In genomic region chr17:31503337-31503736, GRCm38 (mm10) we compare ENCODE assay signal across 16 mouse cellular contexts. TPM values are rescaled to one million over a fixed set of nuclear protein-coding genes. Genes with fewer than 3 reads are reported as not detected.
DNase-seq lines count a peak whose midpoint lies in the region; ATAC-seq and TF ChIP-seq lines count a peak whose summit lies in the region.
"Had no signal": no experiment of that assay in that cellular context is flagged by ENCODE, and none has a peak within 500 bp of the region (broad histone marks: within the 10 kb centered on the region; RNA-seq: fewer than 3 reads in every experiment).

No protein-coding gene starts in this region.

- H3K9me3 ChIP-seq in liver, embryonic 13.5 days (replicated peaks) = no peaks in the 10 kb centered on the region
- H3K9me3 ChIP-seq in liver, embryonic 11.5 days (ENCODE audit: control insufficient read depth, low read length) = no peaks in the 10 kb centered on the region
- no peaks in the 10 kb centered on the region for H3K9me3 ChIP-seq in G1E (replicated peaks)
- no peaks in the 10 kb centered on the region for H3K9me3 ChIP-seq in forebrain, embryonic 13.5 days (replicated peaks)

- no peak overlapping the region for H3K4me3 ChIP-seq in liver, embryonic 13.5 days (replicated peaks)
- no peak overlapping the region for H3K4me3 ChIP-seq in liver, embryonic 11.5 days (ENCODE audit: low read depth, low read length)
- H3K4me3 ChIP-seq in G1E (ENCODE audit: low read depth, low read length) = peak overlapping the region; percentile 23; the same call in 1 of the 2 replicates
- no peak overlapping the region for H3K4me3 ChIP-seq in forebrain, embryonic 13.5 days

- peak; percentile 68 for ATAC-seq in frontal cortex, adult (ENCODE audit: low TSS enrichment)
- ATAC-seq in liver, embryonic 13.5 days (ENCODE audit: low read depth) = no peak
- no peak for ATAC-seq in liver, embryonic 11.5 days (replicated peaks; ENCODE audit: low FRiP score)
- no peak for ATAC-seq in G1E (ENCODE audit: extremely low read depth, insufficient number of reproducible peaks, low FRiP score, poor library complexity, severe bottlenecking)
- ATAC-seq in forebrain, embryonic 13.5 days = no peak
- ATAC-seq: forebrain, embryonic 14.5 days; forebrain, embryonic 16.5 days had no signal

- TF ChIP-seq CTCF in G1E (IDR thresholded peaks at IDR 0.05; ENCODE audit: low read depth, low read length) = no peak

- DNase-seq in frontal cortex, postnatal 10 days (ENCODE audit: low spot score in 2 of 2) = no peak
- no peak for DNase-seq in liver, embryonic 13.5 days
- no peak for DNase-seq in liver, embryonic 11.5 days (ENCODE audit: low spot score)
- no peak for DNase-seq in G1E (ENCODE audit: low spot score)
- DNase-seq in telencephalon, adult 2 months (ENCODE audit: low read depth, low spot score) = peak; percentile 29
- no peak for DNase-seq in urinary bladder, postnatal 25 days (ENCODE audit: low spot score)
- DNase-seq: adrenal gland, adult 2 months; adrenal gland, postnatal 10 days; adrenal gland, postnatal 25 days; cerebellum, adult 9-10 months; cerebellum, postnatal 10 days; cerebellum, postnatal 25 days had no signal

- 86% methylated on average over 12 of the region's 12 CpGs for WGBS in liver, embryonic 13.5 days (ENCODE audit: insufficient replicate concordance)
- WGBS in liver, embryonic 11.5 days = 90% methylated on average over 12 of the region's 12 CpGs
- WGBS in forebrain, embryonic 13.5 days = 93% methylated on average over 12 of the region's 12 CpGs

- peaks cover 98% of the 10 kb centered on the region for H3K36me3 ChIP-seq in liver, embryonic 13.5 days
- peaks cover 54% of the 10 kb centered on the region for H3K36me3 ChIP-seq in liver, embryonic 11.5 days (ENCODE audit: control insufficient read depth, insufficient read depth, low read length)
- peaks cover 100% of the 10 kb centered on the region for H3K36me3 ChIP-seq in G1E (replicated peaks)
- H3K36me3 ChIP-seq in forebrain, embryonic 13.5 days (ENCODE audit: poor library complexity, severe bottlenecking) = peaks cover 95% of the 10 kb centered on the region

- H3K4me2 ChIP-seq in liver, embryonic 13.5 days = peak overlapping the region; percentile 30; the same call in 1 of the 2 replicates
- H3K4me2 ChIP-seq in liver, embryonic 11.5 days = no peak overlapping the region
- no peak overlapping the region for H3K4me2 ChIP-seq in forebrain, embryonic 13.5 days

- H3K9ac ChIP-seq in liver, embryonic 13.5 days = no peak overlapping the region
- H3K9ac ChIP-seq in liver, embryonic 11.5 days (ENCODE audit: low read depth, low read length) = no peak overlapping the region
- H3K9ac ChIP-seq in forebrain, embryonic 13.5 days = no peak overlapping the region

- H3K27ac ChIP-seq in liver, embryonic 13.5 days = peak overlapping the region; percentile 25; the same call in 1 of the 2 replicates
- H3K27ac ChIP-seq in liver, embryonic 11.5 days (ENCODE audit: low read depth, low read length) = no peak overlapping the region
- no peak overlapping the region for H3K27ac ChIP-seq in forebrain, embryonic 13.5 days

- H3K4me1 ChIP-seq in liver, embryonic 13.5 days (replicated peaks) = peaks cover 42% of the 10 kb centered on the region
- peaks cover 15% of the 10 kb centered on the region for H3K4me1 ChIP-seq in liver, embryonic 11.5 days (replicated peaks; ENCODE audit: control insufficient read depth, insufficient read depth, low read length)
- peaks cover 51% of the 10 kb centered on the region for H3K4me1 ChIP-seq in G1E (ENCODE audit: insufficient read depth, low read depth, low read length)
- peaks cover 10% of the 10 kb centered on the region for H3K4me1 ChIP-seq in forebrain, embryonic 13.5 days

- H3K27me3 ChIP-seq in liver, embryonic 13.5 days = no peaks in the 10 kb centered on the region
- H3K27me3 ChIP-seq in liver, embryonic 11.5 days (replicated peaks; ENCODE audit: control insufficient read depth, insufficient read depth, low read length) = no peaks in the 10 kb centered on the region
- H3K27me3 ChIP-seq in G1E (ENCODE audit: insufficient read depth, low read length) = no peaks in the 10 kb centered on the region
- H3K27me3 ChIP-seq in forebrain, embryonic 13.5 days = no peaks in the 10 kb centered on the region

RNA-seq across cellular contexts. Expression of gene Wdr4, which starts 16.4 kb away (rescaled TPM):
- polyA plus RNA-seq in liver, embryonic 13.5 days (2015; fragmentation: Nextera tagmentation; extraction: Ambion mirVana) = 36.9 and 39.4 TPM in 2 replicates
- polyA plus RNA-seq in liver, embryonic 11.5 days (2014; fragmentation: Nextera tagmentation; extraction: Ambion mirVana) = 65.1 and 70.4 TPM in 2 replicates
- total RNA-seq in G1E (2014; fragmentation: Nextera tagmentation) = 13.0 and 21.2 TPM in 2 replicates
- 18.4 and 20.6 TPM in 2 replicates for total RNA-seq in G1E (2017)
- polyA plus RNA-seq in G1E (2012) = 51.0 and 59.3 TPM in 2 replicates
- polyA plus RNA-seq in forebrain, embryonic 13.5 days (2015; fragmentation: Nextera tagmentation; extraction: Ambion mirVana) = 37.9 and 43.6 TPM in 2 replicates

RNA-seq across cellular contexts. Expression of gene Ndufv3, which starts 16.6 kb away (rescaled TPM):
- 163 and 179 TPM in 2 replicates for polyA plus RNA-seq in liver, embryonic 13.5 days (2015; fragmentation: Nextera tagmentation; extraction: Ambion mirVana)
- polyA plus RNA-seq in liver, embryonic 11.5 days (2014; fragmentation: Nextera tagmentation; extraction: Ambion mirVana) = 331 and 352 TPM in 2 replicates
- total RNA-seq in G1E (2014; fragmentation: Nextera tagmentation) (180 and 181 TPM in 2 replicates), G1E (2017) (693 and 773 TPM in 2 replicates)
- polyA plus RNA-seq in G1E (2012) = 528 and 713 TPM in 2 replicates
- polyA plus RNA-seq in forebrain, embryonic 13.5 days (2015; fragmentation: Nextera tagmentation; extraction: Ambion mirVana) = 340 and 354 TPM in 2 replicates
